Mouse (Mus musculus): ENCODE data around the gene Ppp1r35.

DNA sequence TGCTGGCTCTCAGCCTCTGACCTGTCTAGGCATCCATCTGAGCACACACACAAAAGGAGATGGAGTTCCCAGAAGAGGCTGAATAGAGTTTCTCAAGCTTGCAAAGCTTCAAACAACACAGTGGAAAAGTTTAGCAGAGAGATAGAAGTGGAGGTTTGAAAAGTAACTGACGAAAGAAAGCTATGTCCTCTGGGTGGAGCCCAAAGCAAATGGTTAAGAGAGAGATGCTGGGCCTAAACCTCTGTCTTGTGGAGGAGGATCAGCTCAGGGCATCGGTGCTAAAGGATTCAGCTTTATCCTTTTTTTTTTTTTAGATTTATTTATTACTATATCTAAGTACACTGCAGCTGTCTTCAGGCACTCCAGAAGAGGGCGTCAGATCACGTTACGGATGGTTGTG, 29.7 kb downstream of the Ppp1r35 start:
- TF ChIP-seq CTCF (IDR thresholded peaks at IDR 0.05; ENCODE audit: borderline replicate concordance, extremely low read depth, insufficient read depth, insufficient read length), result no peak
- TF ChIP-seq POLR2A (IDR thresholded peaks at IDR 0.05; ENCODE audit: borderline replicate concordance, extremely low read depth, insufficient read depth, insufficient read length, poor library complexity, severe bottlenecking), result no peak
